Mouse (Mus musculus) myocyte (in vitro differentiated cells): ENCODE measurements around the gene 1810043G02Rik. TPM values are rescaled to one million over a fixed set of nuclear protein-coding genes. Genes with fewer than 3 reads are reported as not detected.
"Not testable (repeated sequence)": the region's sequence is repeated elsewhere in the genome, so short reads cannot be mapped to it uniquely, and the experiment has no call there.

Experiments
- H3K27me3 ChIP-seq: one replicate; pipeline ENCODE4 v1.6.1; 2011; ENCODE audit not compliant: control insufficient read depth, insufficient read depth, insufficient read length
- H3K36me3 ChIP-seq: one replicate; pipeline ENCODE4 v1.6.1; 2011; ENCODE audit not compliant: control insufficient read depth, insufficient read depth
- H3K4me2 ChIP-seq: one replicate; pipeline ENCODE4 v1.6.1; 2011; ENCODE audit warnings: low read depth, control low read depth
- H3K4me3 ChIP-seq: one replicate; pipeline ENCODE4 v1.5.1; 2011; ENCODE audit warnings: mild to moderate bottlenecking, control low read depth, moderate library complexity
- H3K79me2 ChIP-seq: one replicate; pipeline ENCODE4 v1.6.1; 2011; ENCODE audit not compliant: control insufficient read depth, insufficient read depth
- H3ac ChIP-seq: one replicate; pipeline ENCODE4 v1.6.1; 2011; ENCODE audit not compliant: control insufficient read depth, insufficient read length
- CEBPB ChIP-seq: IDR thresholded peaks from 2 replicates; pipeline ENCODE4 v1.6.1; 2011; ENCODE audit warnings: mild to moderate bottlenecking, moderate library complexity; ENCODE audit not compliant: poor library complexity, insufficient read depth, severe bottlenecking
- E2F4 ChIP-seq: IDR thresholded peaks from one replicate; pipeline ENCODE4 v1.6.1; 2011; ENCODE audit warnings: mild to moderate bottlenecking, control low read depth, moderate library complexity; ENCODE audit not compliant: insufficient read depth
- MAX ChIP-seq: IDR thresholded peaks from one replicate; pipeline ENCODE4 v1.6.1; 2011; ENCODE audit warnings: low read depth, mild to moderate bottlenecking, control low read depth
- MYOD1 ChIP-seq, 3 experiments: IDR thresholded peaks; one replicate each; pipeline ENCODE4 v1.6.1; 2011; ENCODE audit warnings: control low read depth in 2 of 3, low read depth in 2 of 3, mild to moderate bottlenecking in 2 of 3, moderate library complexity in 1 of 3; ENCODE audit not compliant: insufficient read length in 2 of 3, control insufficient read depth in 1 of 3
- MYOG ChIP-seq, 3 experiments: IDR thresholded peaks; one replicate each; pipeline ENCODE4 v1.6.1; 2011; ENCODE audit warnings: control low read depth in 2 of 3, low read depth in 2 of 3, mild to moderate bottlenecking in 2 of 3; ENCODE audit not compliant: insufficient read length in 2 of 3, control insufficient read depth in 1 of 3, insufficient read depth in 1 of 3
- POLR2A ChIP-seq: IDR thresholded peaks from one replicate; pipeline ENCODE4 v1.6.1; 2011; ENCODE audit warnings: low read depth, mild to moderate bottlenecking, control low read depth, moderate library complexity; ENCODE audit not compliant: insufficient read length
- POLR2AphosphoS2 ChIP-seq: IDR thresholded peaks from one replicate; pipeline ENCODE4 v1.6.1; 2011; ENCODE audit warnings: low read depth, control low read depth; ENCODE audit not compliant: insufficient read length
- REST ChIP-seq: IDR thresholded peaks from one replicate; pipeline ENCODE4 v1.6.1; 2011; ENCODE audit warnings: mild to moderate bottlenecking, control low read depth, moderate library complexity; ENCODE audit not compliant: insufficient read depth, insufficient read length
- SRF ChIP-seq: IDR thresholded peaks from one replicate; pipeline ENCODE4 v1.6.1; 2011; ENCODE audit warnings: low read depth; ENCODE audit not compliant: control insufficient read depth, insufficient read length
- TCF12 ChIP-seq: IDR thresholded peaks from one replicate; pipeline ENCODE4 v1.6.1; 2011; ENCODE audit warnings: mild to moderate bottlenecking, control low read depth; ENCODE audit not compliant: poor library complexity, insufficient read depth, severe bottlenecking
- TCF3 ChIP-seq: IDR thresholded peaks from one replicate; pipeline ENCODE4 v1.6.1; 2011; ENCODE audit warnings: low read depth, control low read depth; ENCODE audit not compliant: insufficient read length
- USF1 ChIP-seq: IDR thresholded peaks from one replicate; pipeline ENCODE4 v1.6.1; 2011; ENCODE audit warnings: low read depth, mild to moderate bottlenecking, control low read depth, moderate library complexity
- polyA plus RNA-seq: library from polyadenylated mRNA; unstranded; fragments of >200 nt; fragmentation: generic; extraction: Trizol; gene quantifications from one replicate; pipeline ENCODE4 v1.2.1, GENCODE M21; 2012; ENCODE audit warnings: missing spikeins

Gene 1810043G02Rik
- polyA plus RNA-seq, 1 experiment = 12.8 TPM

DNA sequence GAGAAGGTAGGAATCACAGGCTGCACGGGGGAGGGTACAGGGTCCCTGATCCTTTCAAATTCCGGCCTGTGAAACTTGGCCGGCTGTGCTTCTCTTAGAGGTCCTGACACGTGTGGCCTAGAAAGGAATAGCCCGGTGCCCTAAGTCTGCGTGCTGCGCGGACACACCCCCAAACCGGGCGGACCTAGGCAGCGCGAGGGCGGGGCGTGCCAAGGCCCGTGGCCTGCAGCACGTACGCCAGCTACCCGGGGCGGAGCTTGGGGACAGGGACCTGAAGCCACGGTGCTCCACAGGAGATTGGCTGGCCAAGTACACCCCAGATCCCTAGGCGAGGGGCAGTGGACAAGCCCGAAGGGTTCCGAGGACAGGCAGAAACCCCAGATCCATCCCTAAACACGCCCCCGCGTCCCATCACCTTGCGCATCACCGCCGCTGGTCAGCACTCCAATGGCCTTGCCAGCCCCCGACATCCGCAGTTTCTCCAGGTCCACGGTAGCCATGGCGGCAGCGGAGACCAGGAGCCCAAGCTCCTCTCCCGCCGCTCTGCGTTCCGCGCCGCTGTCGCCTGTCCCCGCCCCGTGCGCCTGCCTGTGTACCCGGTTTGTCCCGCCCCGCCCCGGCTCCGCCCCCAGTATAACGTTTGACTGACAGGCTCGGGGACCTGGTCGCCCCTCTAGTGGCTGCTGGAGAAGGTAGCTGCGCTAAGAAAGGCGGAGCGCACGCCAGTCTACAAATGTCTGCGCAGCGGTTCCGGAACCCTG is 31.0 kb downstream of the 1810043G02Rik start:
- H3ac ChIP-seq = peak overlapping the region; percentile 53
- H3K4me2 ChIP-seq = peak overlapping the region; percentile 86
- peak overlapping the region; percentile 92 for H3K4me3 ChIP-seq
- peaks cover 34% of the 10 kb centered on the region for H3K79me2 ChIP-seq
- no peak for TF ChIP-seq USF1
- TF ChIP-seq E2F4 = no peak
- peak; percentile 66 for TF ChIP-seq MAX
- peak; percentile 85 for TF ChIP-seq POLR2A
- no peak for TF ChIP-seq TCF3
- TF ChIP-seq POLR2AphosphoS2 = peak; percentile 92
- no peak for TF ChIP-seq CEBPB
- TF ChIP-seq MYOD1 (IDR thresholded peaks at IDR 0.05; ENCODE audit: control insufficient read depth in 1 of 3, insufficient read length in 2 of 3, low read depth in 2 of 3) = no peak
- no peak for TF ChIP-seq REST
- TF ChIP-seq MYOG (IDR thresholded peaks at IDR 0.05; ENCODE audit: control insufficient read depth in 1 of 3, insufficient read depth in 1 of 3, insufficient read length in 2 of 3, low read depth in 2 of 3) = no peak
- TF ChIP-seq SRF = peak; percentile 64
- no peak for TF ChIP-seq TCF12
- no peaks in the 10 kb centered on the region for H3K36me3 ChIP-seq
- H3K27me3 ChIP-seq = no peaks in the 10 kb centered on the region

DNA sequence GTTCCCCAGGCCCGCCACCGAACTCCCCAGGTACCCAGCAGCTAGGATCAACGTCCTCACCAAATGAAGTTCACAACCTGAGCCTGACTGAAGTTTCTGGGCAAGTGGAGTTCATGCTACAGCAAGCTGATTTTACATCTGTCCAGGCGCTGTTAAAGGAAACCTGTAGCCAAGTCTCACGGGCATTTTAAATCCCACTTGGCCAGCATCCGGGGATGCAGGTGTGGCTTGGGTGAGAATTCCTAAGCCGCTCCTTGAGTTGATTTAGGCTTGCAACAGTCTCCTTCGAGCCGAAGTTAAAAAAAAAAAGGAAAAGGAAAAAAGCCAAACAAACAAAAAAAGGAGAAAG is 31.6 kb downstream of the 1810043G02Rik start, which contains the start of gene Pfkl:
TSS of gene Pfkl (minus strand) at position 139 of the 349 bp plus-strand sequence.
- Histone ChIP-seq H3K4me3 (peak within 1 kb of the TSS; percentile 92), H3K79me2 (peaks cover 33% of the 10 kb centered on the region), H3K27me3 (no peaks in the 10 kb centered on the region), H3ac (peak within 1 kb of the TSS; percentile 53), H3K4me2 (peak within 1 kb of the TSS; percentile 86), H3K36me3 (no peaks in the 10 kb centered on the region)
- TF ChIP-seq E2F4 (no peak), POLR2A (no peak), POLR2AphosphoS2 (no peak), TCF3 (no peak), USF1 (no peak), CEBPB (no peak), REST (no peak), TCF12 (no peak), MYOD1 (IDR thresholded peaks at IDR 0.05; ENCODE audit: control insufficient read depth in 1 of 3, insufficient read length in 2 of 3, low read depth in 2 of 3) (no peak), SRF (no peak), MYOG (IDR thresholded peaks at IDR 0.05; ENCODE audit: control insufficient read depth in 1 of 3, insufficient read depth in 1 of 3, insufficient read length in 2 of 3, low read depth in 2 of 3) (no peak), MAX (no peak)

DNA sequence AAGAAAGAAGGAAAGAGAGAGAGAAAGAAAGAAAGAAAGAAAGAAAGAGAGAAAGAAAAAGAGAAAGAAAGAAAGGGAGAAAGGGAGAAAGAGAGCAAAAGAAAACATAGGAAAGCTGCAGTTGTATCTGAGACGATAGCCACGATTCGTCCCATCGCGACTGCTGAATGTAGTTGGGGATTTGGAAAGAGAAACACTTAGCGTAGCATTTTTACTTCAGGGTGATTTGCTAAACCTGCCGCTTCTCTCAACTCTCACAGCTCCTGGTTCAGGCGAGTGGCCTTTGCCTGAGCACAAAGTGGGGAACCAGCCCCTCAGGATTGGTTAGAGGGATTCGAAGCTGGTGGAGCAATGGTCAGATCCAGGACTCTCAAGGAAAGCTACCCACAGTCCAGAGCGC is 32.0 kb downstream of the 1810043G02Rik start:
- Histone ChIP-seq H3K79me2 (peaks cover 29% of the 10 kb centered on the region), H3K4me3 (peak overlapping the region; percentile 92), H3K36me3 (no peaks in the 10 kb centered on the region), H3K27me3 (no peaks in the 10 kb centered on the region), H3K4me2 (peak overlapping the region; percentile 86), H3ac (no peak overlapping the region)
- TF ChIP-seq TCF3 (no peak), TCF12 (no peak), MYOD1 (IDR thresholded peaks at IDR 0.05; ENCODE audit: control insufficient read depth in 1 of 3, insufficient read length in 2 of 3, low read depth in 2 of 3) (no peak), USF1 (no peak), SRF (no peak), POLR2AphosphoS2 (no peak), E2F4 (no peak), MYOG (IDR thresholded peaks at IDR 0.05; ENCODE audit: control insufficient read depth in 1 of 3, insufficient read depth in 1 of 3, insufficient read length in 2 of 3, low read depth in 2 of 3) (no peak), MAX (no peak), POLR2A (no peak), CEBPB (no peak), REST (no peak)

DNA sequence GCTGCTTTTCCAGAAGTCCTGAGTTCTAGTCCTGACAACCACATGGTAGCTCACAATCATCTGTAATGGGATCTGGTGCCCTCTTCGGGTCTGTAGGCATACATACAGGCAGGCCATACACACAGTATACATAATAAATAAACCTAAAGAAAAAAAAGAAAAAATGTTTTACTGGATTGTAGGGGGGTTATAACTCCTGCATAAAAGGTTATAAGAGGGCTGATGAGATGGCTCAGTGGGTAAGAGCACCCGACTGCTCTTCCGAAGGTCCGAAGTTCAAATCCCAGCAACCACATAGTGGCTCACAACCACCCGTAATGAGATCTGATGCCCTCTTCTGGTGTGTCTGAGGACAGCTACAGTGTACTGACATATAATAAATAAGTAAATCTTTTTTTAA is 32.8 kb downstream of the 1810043G02Rik start:
- H3K4me2 ChIP-seq, H3K27me3 ChIP-seq: not testable (repeated sequence)

More for the DNA sequence above, 32.8 kb downstream of the 1810043G02Rik start:
- Histone ChIP-seq H3K4me3 (peak overlapping the region; percentile 92), H3K79me2 (peaks cover 28% of the 10 kb centered on the region)
- not testable (repeated sequence) for H3ac ChIP-seq, H3K36me3 ChIP-seq
